Mouse (Mus musculus) brain, adult 2 months (tissue): ENCODE measurements around the gene Hnrnpc.

Experiments used
- DNase-seq: peaks from one replicate; pipeline ENCODE4 v3.0.0; 2011; ENCODE audit warnings: low read depth, low spot score

Hnrnpc gene

DNA sequence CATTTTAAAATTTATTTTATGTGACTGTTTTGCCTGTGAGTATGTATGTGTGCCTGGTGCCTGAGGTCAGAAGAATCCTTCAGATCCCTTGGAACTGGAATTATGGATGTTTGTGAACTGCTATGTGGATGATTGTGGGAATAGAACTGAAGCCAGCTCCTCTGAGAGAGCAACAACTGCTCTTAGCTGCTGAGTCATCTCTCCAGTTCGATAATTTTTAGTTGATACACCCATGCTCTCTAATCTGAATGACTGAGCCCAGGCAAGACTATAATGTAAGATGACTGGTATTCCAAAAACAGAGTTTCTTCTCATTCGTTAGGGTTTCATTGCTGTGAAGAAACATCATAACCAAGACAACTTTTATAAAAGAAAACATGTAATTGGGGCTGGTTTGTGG lies 79.7 kb downstream of the Hnrnpc start:
- no peak for DNase-seq
